Mouse (Mus musculus): ENCODE measurements around the gene Kcnk18. TPM values are rescaled to one million over a fixed set of nuclear protein-coding genes. Genes with fewer than 3 reads are reported as not detected.

Gene Kcnk18
- total RNA-seq, 2 experiments from 2014 or later: not detected

DNA sequence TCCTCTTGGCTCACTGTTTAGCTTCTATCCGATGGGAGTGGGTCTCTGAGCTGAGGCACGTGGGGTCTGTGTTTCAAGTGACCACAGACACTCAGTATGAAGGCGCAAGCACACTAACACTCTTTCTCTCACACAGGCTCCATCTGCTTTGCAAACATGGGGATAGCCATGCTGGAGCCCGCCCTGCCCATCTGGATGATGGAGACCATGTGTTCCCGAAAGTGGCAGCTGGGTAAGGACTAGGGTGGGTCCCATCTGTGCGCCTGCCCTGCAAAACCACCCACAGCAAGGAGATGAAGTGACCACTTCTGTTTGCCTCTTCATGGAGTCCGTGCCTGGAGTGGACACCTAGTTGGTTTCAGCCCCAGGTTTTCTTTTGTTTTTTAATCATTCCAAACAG, 57.3 kb downstream of the Kcnk18 start:
- no peak for DNase-seq (ENCODE audit: low spot score in 2 of 2)

GRCm38 (mm10) chr19:59280841-59281240, 61.8 kb downstream of the Kcnk18 start:
- no peak for DNase-seq (ENCODE audit: low spot score in 2 of 2)

DNA sequence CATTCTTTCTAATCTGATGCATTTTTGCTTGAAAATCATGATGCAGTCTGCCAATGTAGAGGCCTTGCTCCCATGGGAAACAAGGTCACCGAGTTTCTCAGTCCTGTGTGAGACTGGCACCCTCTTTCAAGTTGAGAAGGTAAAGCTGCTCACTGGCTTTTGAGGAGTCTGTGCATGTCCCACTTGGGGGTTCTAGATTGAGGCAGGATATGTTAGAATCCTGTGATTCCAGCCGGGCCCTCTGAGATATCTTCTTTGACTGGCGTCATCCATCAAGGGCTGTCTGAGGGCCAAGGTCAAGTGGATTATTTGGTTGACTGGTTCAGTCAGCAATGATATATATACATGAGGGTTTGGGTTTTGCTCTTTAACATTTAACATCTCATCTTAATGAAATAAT, 63.0 kb downstream of the Kcnk18 start:
- DNase-seq (ENCODE audit: low spot score in 2 of 2): no peak

Other genes starting within 250 kb of the Kcnk18 start
- gene Shtn1, start 143.1 kb upstream of the Kcnk18 start, total RNA-seq (2021): 10 to 100 TPM; 16.1 to 19.8 TPM
- not detected for gene Vax1, start 49.2 kb upstream of the Kcnk18 start, total RNA-seq (2021)
- gene Slc18a2, start 41.7 kb downstream of the Kcnk18 start, total RNA-seq (2021): 10 to 100 TPM; 11.4 to 20.1 TPM
- 100 to 1,000 TPM; 513 to 677 TPM for gene Rps12-ps3, start 103.1 kb downstream of the Kcnk18 start, total RNA-seq (2021)
- 10 to 100 TPM; 28.7 to 32.6 TPM for gene Pdzd8, start 126.6 kb downstream of the Kcnk18 start, total RNA-seq (2021)
- gene Emx2, start 239.2 kb downstream of the Kcnk18 start, total RNA-seq (2021): under 1 TPM in 1 of 2 experiments, not detected in 1; 0.10 TPM

Measured in adrenal gland, adult 18-20 months (tissue).